Mouse (Mus musculus) 3134 (cell line): Measurements from ENCODE around the gene Cgas.

Experiments used
- DNase-seq: peaks from one replicate; pipeline ENCODE4 v3.0.0-alpha.2; 2011; ENCODE audit warnings: low spot score; ENCODE audit not compliant: insufficient read length; ENCODE audit errors: extremely low read depth

The Cgas gene

DNA sequence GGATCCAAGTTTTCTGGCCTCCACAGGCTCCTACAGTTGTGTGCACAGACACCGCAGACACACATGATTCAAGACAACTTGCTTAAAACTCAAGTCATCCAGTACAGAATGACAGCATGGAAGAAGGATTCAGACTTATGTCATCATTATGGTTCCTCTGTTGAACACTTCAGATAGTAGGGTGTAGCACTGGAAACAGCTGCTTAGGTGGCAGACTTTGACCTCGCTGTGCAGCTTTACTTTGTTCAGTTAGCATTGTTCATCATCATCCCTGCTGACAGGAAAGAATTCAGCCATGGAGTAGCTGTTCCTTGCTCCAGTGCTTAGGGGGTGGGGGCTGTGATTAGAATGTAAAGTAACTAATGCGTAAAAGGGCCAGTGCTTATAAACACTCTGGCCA, 22.7 kb upstream of the Cgas start:
- no peak for DNase-seq

- DNase-seq, result no peak
These were observed 20.3 kb upstream of the Cgas start for GRCm38 (mm10) chr9:78463337-78463736.

- no peak for DNase-seq
These were observed 14.0 kb upstream of the Cgas start for GRCm38 (mm10) chr9:78457026-78457425.

DNA sequence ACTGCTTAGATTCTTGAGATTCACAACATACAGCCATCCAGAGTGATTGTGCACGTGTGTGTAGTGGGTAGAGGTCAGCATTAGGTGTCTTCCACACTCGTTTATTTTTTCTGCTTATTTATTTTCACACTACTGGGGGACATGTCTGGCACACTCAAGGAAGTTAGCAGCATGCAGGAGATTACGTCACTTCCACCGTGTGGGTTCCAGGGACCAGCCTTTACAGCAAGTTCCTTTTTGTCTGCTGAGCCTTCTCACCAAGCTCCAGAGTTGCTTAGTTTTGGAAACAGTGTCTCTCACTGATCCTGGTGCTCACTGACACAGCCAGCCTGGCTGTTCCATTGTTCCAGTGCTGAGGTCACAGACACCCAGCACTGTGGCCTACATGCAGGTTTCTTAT, 8.3 kb upstream of the Cgas start:
- DNase-seq, result no peak

GRCm38 (mm10) chr9:78450404-78450803, 7.4 kb upstream of the Cgas start:
- DNase-seq, result no peak

DNA sequence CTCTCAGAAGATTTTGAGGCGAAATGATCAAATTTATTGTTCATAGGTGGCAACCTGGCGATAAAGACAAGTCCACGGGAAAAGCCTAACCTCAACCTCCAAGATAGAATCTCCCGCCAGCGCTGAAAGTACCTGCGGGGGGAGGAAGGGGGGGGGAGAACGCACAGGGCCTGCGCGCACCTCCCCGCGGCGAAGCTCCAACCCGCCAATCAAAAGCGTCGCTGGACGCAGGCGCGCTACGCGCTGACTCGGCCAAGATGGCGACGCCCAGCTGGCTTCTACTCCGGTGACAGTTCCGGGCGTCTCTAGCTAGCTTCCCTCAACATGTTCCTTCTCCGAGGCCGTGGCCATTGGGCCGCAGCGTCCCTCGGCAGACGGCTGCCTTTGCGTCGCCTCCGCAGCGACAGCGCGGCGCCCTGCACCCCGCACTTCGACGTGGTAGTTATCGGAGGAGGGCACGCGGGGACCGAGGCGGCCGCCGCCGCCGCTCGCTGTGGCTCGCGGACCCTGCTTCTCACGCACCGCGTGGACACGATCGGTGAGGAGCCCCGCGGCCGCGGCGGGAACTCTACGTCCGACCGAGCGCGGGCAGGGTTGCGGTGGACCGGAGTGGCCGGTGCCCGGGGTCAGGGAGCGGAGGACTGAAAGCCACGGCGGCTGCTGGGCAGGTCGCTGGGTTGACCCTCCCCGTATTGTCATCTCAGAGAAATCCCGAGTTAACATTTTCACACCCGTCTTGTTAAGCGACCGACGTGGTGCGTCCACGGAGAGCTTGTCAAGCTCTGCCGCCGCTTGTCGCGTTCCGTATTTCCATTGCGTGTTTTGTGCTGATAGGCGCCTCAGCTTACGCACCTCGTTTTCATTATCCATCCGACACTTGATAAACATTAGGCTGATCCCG, 5.2 kb upstream of the Cgas start, which contains the start of the genes Mto1 and Gm17324:
Mto1 (plus strand) TSS at position 236 of the 901 bp plus-strand sequence.
Gm17324 (minus strand) TSS at position 814 of the 901 bp plus-strand sequence.
- peak; percentile 90 for DNase-seq

- DNase-seq, result no peak
These were observed 4.6 kb upstream of the Cgas start for GRCm38 (mm10) chr9:78447606-78447972.

- no peak for DNase-seq
These were observed 829 bp downstream of the Cgas start for GRCm38 (mm10) chr9:78442237-78442578.

DNA sequence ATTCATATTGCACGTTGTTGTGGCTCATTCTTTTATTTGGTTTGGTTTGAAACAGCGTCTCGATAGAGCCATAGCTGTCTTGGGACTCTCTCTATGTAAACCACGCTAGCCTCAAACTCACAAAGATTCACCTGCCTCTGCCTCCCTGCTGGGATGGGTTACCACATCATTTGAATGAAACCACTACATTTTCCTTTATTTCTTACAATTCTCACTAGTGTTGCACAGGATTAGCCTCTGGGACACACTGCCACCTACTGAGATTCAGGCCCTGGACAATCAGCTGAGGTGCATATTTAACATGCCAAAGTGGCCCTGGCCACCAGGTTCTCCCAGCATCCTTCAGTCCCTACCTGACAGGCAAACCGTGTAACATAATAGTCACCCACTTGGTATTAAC, 3.6 kb downstream of the Cgas start:
- no peak for DNase-seq

DNA sequence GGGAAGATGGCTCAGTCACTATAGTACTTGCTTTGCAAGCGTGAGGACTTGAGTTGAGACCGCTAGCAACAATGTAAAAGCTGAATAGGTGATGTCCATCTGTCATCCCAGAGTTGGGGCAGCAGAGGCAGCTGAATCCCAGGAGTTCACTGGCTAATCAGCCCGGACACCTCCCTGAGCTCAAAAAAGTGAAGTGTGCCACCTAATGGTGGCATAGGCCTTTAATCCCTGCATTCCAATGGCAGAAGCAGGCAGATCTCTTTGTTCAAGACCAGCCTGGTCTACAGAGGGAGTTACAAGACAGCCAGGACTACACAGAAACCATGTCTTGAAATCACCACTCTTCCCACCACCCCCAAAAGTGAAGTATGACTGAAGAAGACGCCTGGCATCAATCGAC, 10.6 kb downstream of the Cgas start:
- no peak for DNase-seq

- no peak for DNase-seq
These were observed 12.6 kb downstream of the Cgas start for GRCm38 (mm10) chr9:78430486-78430885.

GRCm38 (mm10) chr9:78429551-78429950, 13.5 kb downstream of the Cgas start:
- DNase-seq, result no peak

DNA sequence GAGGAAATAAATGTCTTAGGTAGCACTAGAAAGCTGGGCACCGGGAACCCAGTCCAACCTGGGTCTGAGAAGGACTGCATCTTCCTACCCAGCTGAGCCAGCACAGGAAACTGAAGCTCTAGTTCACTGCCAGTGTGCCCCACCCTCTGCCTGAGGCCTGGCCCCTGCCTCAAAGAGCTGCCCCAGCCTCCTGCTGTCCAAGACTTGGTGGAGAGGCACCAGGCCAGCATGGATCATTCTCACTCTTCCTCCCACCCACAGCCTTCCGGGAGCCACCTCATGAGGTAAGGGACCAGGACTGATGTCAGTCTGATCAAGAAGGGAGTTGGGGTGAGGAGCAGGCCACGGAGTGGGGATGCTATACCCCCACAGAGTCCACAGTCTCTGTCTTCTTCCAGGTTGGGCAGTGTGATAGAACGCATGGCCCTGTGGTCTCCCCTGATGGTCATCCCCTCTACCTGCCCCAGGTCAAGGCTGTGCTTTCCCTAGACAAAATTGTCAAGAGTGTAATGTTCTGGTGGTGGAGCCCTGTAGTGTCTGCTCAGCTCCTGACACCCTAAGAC, 14.1 kb downstream of the Cgas start:
- no peak for DNase-seq

- DNase-seq, result no peak
These were observed 14.9 kb downstream of the Cgas start for GRCm38 (mm10) chr9:78428185-78428584.

GRCm38 (mm10) chr9:78427362-78427781, 15.7 kb downstream of the Cgas start:
- DNase-seq, result no peak

DNA sequence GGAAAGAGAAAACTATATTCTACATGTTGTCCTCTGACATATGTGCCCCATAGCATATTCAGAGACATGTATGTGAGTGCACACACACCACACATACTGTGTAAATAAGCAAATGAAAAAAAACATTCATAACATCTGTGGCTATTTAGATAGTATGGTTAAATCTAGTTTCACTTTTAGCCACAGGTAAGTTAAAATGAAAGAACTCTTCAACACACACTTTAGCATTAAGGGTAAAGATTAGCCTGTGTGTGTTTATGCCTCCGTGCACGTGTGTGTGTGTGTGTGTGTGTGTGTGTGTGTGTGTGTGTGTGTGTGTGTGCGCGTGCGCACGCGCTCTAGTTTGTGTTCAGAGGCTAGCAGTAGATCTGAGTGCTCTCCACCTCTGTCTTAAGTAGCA, 41.4 kb downstream of the Cgas start:
- DNase-seq, result no peak

DNA sequence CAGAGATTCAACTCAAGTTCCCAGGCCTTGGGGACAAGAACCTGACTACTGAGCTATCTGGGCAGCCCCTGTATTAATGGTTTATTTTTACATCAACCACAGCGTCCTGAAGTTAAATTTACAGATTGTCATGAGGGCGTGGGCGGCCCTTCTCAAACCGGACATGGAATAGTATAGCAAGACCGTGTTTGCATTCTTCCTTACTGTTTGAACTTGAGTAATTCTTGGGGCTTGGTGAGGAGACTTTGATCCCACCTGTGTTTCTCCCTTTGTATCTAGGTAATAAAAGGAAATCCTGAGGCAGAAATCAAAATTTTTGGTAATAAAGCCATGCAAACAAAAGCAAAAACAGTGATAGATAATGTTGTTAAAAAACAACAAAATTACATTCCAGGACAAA, 42.5 kb downstream of the Cgas start:
- no peak for DNase-seq

- no peak for DNase-seq
These were observed 46.5 kb downstream of the Cgas start for GRCm38 (mm10) chr9:78396517-78396916.

DNA sequence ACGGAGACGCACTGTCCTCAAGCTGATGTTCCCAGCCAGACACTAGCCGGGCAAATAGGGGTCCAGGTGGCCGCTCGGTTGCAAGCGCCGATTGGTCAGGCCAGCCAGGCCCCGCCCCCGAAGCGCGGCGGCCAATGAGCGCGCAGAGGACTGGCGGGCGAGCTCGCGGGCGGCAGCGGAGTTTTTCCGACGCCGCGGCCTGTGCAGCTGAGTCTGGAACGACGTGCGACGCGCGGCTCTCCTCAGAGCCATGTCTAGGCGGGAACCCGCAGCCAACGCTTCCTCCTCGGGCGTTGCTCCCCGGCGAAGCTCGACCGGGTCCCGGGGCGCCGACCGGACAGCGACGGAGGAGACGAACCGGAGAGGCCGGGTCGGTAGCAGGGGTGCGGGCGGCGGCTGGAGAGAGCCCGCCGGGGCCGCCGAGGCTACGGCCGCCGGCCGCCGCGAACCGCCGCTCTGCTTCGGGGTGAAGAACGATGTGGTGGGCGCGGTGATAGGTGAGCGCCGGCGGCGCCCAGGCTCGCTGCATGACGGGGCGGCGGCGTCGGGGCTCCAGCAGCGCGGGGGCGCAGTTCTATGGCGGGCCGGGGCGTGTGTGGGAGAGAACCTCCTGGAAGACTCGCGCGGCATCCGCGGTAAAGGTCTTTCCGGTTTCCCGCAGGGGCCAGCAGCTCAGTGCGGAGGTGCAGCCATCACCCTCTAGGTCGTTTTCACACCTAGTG, 47.2 kb downstream of the Cgas start, which contains the start of gene Ddx43:
Ddx43 (plus strand) TSS at position 148 of the 722 bp plus-strand sequence.
- no peak for DNase-seq

DNA sequence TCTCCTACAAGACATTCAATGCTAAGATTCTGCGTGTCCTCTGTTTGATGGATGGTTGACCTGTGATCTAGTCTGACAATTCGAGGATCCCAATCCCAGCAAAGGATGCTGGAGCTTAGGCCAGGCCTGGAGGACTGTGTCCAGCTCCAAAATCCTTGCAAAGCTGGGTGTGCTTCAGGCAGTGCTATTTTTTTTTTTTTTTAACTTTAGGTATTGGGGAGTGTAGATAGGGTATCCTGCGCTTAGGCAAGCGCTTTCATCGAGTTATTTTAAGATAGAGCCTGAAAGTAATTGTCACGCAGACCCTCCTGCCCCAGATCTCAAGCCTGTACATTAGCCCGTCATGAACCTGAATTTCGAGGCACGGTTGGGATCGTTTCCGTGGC, 47.8 kb downstream of the Cgas start:
- no peak for DNase-seq

DNA sequence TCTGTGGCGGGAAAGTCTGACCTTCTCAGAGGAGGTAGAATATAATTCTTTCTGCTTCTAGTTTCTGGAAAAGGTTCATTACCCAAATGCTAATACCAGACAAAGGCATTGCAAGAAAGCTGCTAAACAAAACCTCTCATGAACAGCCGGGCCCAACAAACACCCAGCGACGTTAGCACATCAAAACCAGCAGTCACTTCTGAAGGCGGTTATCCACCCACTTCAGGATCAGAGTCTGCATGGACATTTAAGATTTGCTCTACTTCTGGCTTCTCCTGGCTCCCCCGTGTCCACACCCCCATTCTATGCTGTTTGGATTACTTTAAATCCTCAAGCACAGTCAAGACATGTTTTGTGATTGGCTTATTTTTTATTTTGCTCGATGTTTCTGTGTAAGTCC, 48.4 kb downstream of the Cgas start:
- no peak for DNase-seq

- DNase-seq, result no peak
These were observed 49.3 kb downstream of the Cgas start for GRCm38 (mm10) chr9:78393741-78394140.
